Mouse (Mus musculus): ENCODE measurements around the gene Chil5.
"Not testable (repeated sequence)": the region's sequence is repeated elsewhere in the genome, so short reads cannot be mapped to it uniquely, and the experiment has no call there.

Gene Chil5

GRCm38 (mm10) chr3:106032781-106033180 lies at the start of gene Chil5:
Chil5 (minus strand) TSS chr3:106032814.
- DNase-seq (ENCODE audit: low spot score in 2 of 2): no peak

GRCm38 (mm10) chr3:106074824-106075223 lies 42.2 kb upstream of the Chil5 start:
- DNase-seq (ENCODE audit: low spot score in 2 of 2): no peak

GRCm38 (mm10) chr3:106070994-106071393 lies 38.4 kb upstream of the Chil5 start:
- no peak for DNase-seq (ENCODE audit: low spot score in 2 of 2)

GRCm38 (mm10) chr3:106067707-106068106 lies 35.1 kb upstream of the Chil5 start:
- DNase-seq (ENCODE audit: low spot score in 2 of 2): peak in 1 of 2 experiments; percentile 18

- DNase-seq (ENCODE audit: low spot score in 2 of 2): no peak
Measured at GRCm38 (mm10) chr3:106057966-106058365, 25.4 kb upstream of the Chil5 start.

GRCm38 (mm10) chr3:106051896-106052295 lies 19.3 kb upstream of the Chil5 start:
- DNase-seq (ENCODE audit: low spot score in 2 of 2): no peak

GRCm38 (mm10) chr3:106040306-106040705 lies 7.7 kb upstream of the Chil5 start:
- DNase-seq (ENCODE audit: low spot score in 2 of 2): no peak

- no peak for DNase-seq (ENCODE audit: low spot score in 2 of 2)
Measured at GRCm38 (mm10) chr3:106024135-106024534, 8.5 kb downstream of the Chil5 start.

GRCm38 (mm10) chr3:106021840-106022239 lies 10.8 kb downstream of the Chil5 start:
- DNase-seq (ENCODE audit: low spot score in 2 of 2): no peak

GRCm38 (mm10) chr3:106014546-106014945 lies 18.1 kb downstream of the Chil5 start, which contains the start of gene Pifo:
Pifo (minus strand) TSS chr3:106014646.
- no peak for DNase-seq (ENCODE audit: low spot score in 2 of 2)

- DNase-seq (ENCODE audit: low spot score in 2 of 2): not testable (repeated sequence)
Measured at GRCm38 (mm10) chr3:106003360-106003759, 29.3 kb downstream of the Chil5 start.

- DNase-seq (ENCODE audit: low spot score in 2 of 2): peak in 1 of 2 experiments; percentile 13
Measured at GRCm38 (mm10) chr3:106001416-106002370, 30.9 kb downstream of the Chil5 start.

GRCm38 (mm10) chr3:106000707-106001375 lies 31.8 kb downstream of the Chil5 start:
- no peak for DNase-seq (ENCODE audit: low spot score in 2 of 2)

GRCm38 (mm10) chr3:105994730-105995129 lies 37.9 kb downstream of the Chil5 start:
- no peak for DNase-seq (ENCODE audit: low spot score in 2 of 2)

GRCm38 (mm10) chr3:105991653-105992283 lies 40.8 kb downstream of the Chil5 start:
- DNase-seq (ENCODE audit: low spot score in 2 of 2): peak in 1 of 2 experiments; percentile 50

GRCm38 (mm10) chr3:105989611-105990010 lies 43.0 kb downstream of the Chil5 start:
- not testable (repeated sequence) for DNase-seq (ENCODE audit: low spot score in 2 of 2)

- DNase-seq (ENCODE audit: low spot score in 2 of 2): no peak
Measured at GRCm38 (mm10) chr3:105974174-105974573, 58.4 kb downstream of the Chil5 start.

GRCm38 (mm10) chr3:105973411-105973810 lies 59.2 kb downstream of the Chil5 start, which contains the start of gene Ovgp1:
Ovgp1 (plus strand) TSS chr3:105973711.
- DNase-seq (ENCODE audit: low spot score in 2 of 2): no peak

- DNase-seq (ENCODE audit: low spot score in 2 of 2): no peak
Measured at GRCm38 (mm10) chr3:105971831-105972446, 60.7 kb downstream of the Chil5 start.
